Comparison of ENCODE assay signal across 13 mouse cellular contexts in genomic region chr9:33822574-33823394, GRCm38 (mm10).
DNase-seq lines count a peak whose midpoint lies in the region; ATAC-seq and TF ChIP-seq lines count a peak whose summit lies in the region.
"Had no signal": no experiment of that assay in that cellular context is flagged by ENCODE, and none has a peak within 500 bp of the region (broad histone marks: within the 10 kb centered on the region; RNA-seq: fewer than 3 reads in every experiment).

No protein-coding gene starts in this region.

- intact Hi-C loops in heart, postnatal 10 days (cut with DNase I), result no loop called here

- TF ChIP-seq CTCF in layer of hippocampus, adult 2 months (conservative IDR thresholded peaks at IDR 0.05), result no peak

- H3K9ac ChIP-seq in forebrain, embryonic 16.5 days (replicated peaks; ENCODE audit: low read depth, low read length), result no peak overlapping the region
- H3K9ac ChIP-seq: hindbrain, embryonic 15.5 days; neural tube, embryonic 15.5 days had no signal

- peak; percentile 95 for ATAC-seq in forebrain, embryonic 16.5 days

- no peak overlapping the region for H3K4me3 ChIP-seq in heart, embryonic 10.5 days
- no peak overlapping the region for H3K4me3 ChIP-seq in forebrain, embryonic 16.5 days (replicated peaks; ENCODE audit: low read length)
- no peak overlapping the region for H3K4me3 ChIP-seq in layer of hippocampus, adult 2 months
- H3K4me3 ChIP-seq: hindbrain, embryonic 15.5 days; neural tube, embryonic 15.5 days had no signal

- no peaks in the 10 kb centered on the region for H3K9me3 ChIP-seq in heart, embryonic 10.5 days
- no peaks in the 10 kb centered on the region for H3K9me3 ChIP-seq in forebrain, embryonic 16.5 days (ENCODE audit: control insufficient read depth, low read length)
- H3K9me3 ChIP-seq: hindbrain, embryonic 15.5 days; neural tube, embryonic 15.5 days had no signal

- H3K4me1 ChIP-seq in heart, embryonic 10.5 days, result no peaks in the 10 kb centered on the region
- H3K4me1 ChIP-seq in forebrain, embryonic 16.5 days (replicated peaks; ENCODE audit: control insufficient read depth, insufficient read depth, low read length), result no peaks in the 10 kb centered on the region
- H3K4me1 ChIP-seq: hindbrain, embryonic 15.5 days; neural tube, embryonic 15.5 days had no signal

- 80% methylated on average over 9 of the region's 9 CpGs for WGBS in heart, embryonic 10.5 days
- WGBS in forebrain, embryonic 16.5 days, result 55% methylated on average over 9 of the region's 9 CpGs

- no peaks in the 10 kb centered on the region for H3K36me3 ChIP-seq in heart, embryonic 10.5 days
- no peaks in the 10 kb centered on the region for H3K36me3 ChIP-seq in forebrain, embryonic 16.5 days (ENCODE audit: control insufficient read depth, insufficient read depth)
- H3K36me3 ChIP-seq: hindbrain, embryonic 15.5 days; neural tube, embryonic 15.5 days had no signal

- H3K4me2 ChIP-seq in forebrain, embryonic 16.5 days (ENCODE audit: low read length), result no peak overlapping the region
- H3K4me2 ChIP-seq: hindbrain, embryonic 15.5 days; neural tube, embryonic 15.5 days had no signal

- no peak overlapping the region for H3K27ac ChIP-seq in heart, embryonic 10.5 days
- H3K27ac ChIP-seq in forebrain, embryonic 16.5 days (ENCODE audit: low read length), result peak overlapping the region; percentile 41
- H3K27ac ChIP-seq in layer of hippocampus, adult 2 months, result peak overlapping the region; percentile 43; the same call in 1 of the 2 replicates
- H3K27ac ChIP-seq: hindbrain, embryonic 15.5 days; neural tube, embryonic 15.5 days had no signal

- no peaks in the 10 kb centered on the region for H3K27me3 ChIP-seq in heart, embryonic 10.5 days (ENCODE audit: insufficient read depth, poor library complexity, severe bottlenecking)
- H3K27me3 ChIP-seq in forebrain, embryonic 16.5 days (replicated peaks; ENCODE audit: control insufficient read depth, insufficient read depth, low read length), result no peaks in the 10 kb centered on the region
- H3K27me3 ChIP-seq: hindbrain, embryonic 15.5 days; neural tube, embryonic 15.5 days had no signal

- DNase-seq in heart, postnatal 10 days, result peak; percentile 4
- DNase-seq in heart, embryonic 10.5 days (ENCODE audit: low spot score), result no peak
- peak; percentile 64 to 79 for DNase-seq in layer of hippocampus, adult 2 months (ENCODE audit: low spot score in 2 of 2)
- peak; percentile 5 for DNase-seq in right cerebral cortex, postnatal 14 days
- DNase-seq in kidney, postnatal 25 days, result no peak
- DNase-seq in kidney, adult 9 months, result no peak
- DNase-seq: cerebellum, adult 9-11 months; gastrocnemius, postnatal 36 days; kidney, adult 11 months; lung, adult 2 months had no signal

Comparison
In these comparisons a context has a peak if more than half of its experiments do, and no peak if none do; other contexts are left out.
1. DNase-seq: peak in heart, postnatal 10 days (2 of 2), layer of hippocampus, adult 2 months (2 of 2) and right cerebral cortex, postnatal 14 days (single experiment); none in heart, embryonic 10.5 days (single experiment), kidney, postnatal 25 days (0 of 2) and kidney, adult 9 months (single experiment).